Mouse (Mus musculus) lung, postnatal 0 days (tissue): ENCODE measurements around the gene Nkd1.

Experiments
- CTCF ChIP-seq: IDR thresholded peaks from 2 replicates; pipeline ENCODE4 v1.5.1; 2016; ENCODE audit warnings: antibody characterized with exemption, mild to moderate bottlenecking
- EP300 ChIP-seq: IDR thresholded peaks from 2 replicates; pipeline ENCODE4 v1.6.1; 2016; ENCODE audit warnings: antibody characterized with exemption, mild to moderate bottlenecking, control low read depth

DNA sequence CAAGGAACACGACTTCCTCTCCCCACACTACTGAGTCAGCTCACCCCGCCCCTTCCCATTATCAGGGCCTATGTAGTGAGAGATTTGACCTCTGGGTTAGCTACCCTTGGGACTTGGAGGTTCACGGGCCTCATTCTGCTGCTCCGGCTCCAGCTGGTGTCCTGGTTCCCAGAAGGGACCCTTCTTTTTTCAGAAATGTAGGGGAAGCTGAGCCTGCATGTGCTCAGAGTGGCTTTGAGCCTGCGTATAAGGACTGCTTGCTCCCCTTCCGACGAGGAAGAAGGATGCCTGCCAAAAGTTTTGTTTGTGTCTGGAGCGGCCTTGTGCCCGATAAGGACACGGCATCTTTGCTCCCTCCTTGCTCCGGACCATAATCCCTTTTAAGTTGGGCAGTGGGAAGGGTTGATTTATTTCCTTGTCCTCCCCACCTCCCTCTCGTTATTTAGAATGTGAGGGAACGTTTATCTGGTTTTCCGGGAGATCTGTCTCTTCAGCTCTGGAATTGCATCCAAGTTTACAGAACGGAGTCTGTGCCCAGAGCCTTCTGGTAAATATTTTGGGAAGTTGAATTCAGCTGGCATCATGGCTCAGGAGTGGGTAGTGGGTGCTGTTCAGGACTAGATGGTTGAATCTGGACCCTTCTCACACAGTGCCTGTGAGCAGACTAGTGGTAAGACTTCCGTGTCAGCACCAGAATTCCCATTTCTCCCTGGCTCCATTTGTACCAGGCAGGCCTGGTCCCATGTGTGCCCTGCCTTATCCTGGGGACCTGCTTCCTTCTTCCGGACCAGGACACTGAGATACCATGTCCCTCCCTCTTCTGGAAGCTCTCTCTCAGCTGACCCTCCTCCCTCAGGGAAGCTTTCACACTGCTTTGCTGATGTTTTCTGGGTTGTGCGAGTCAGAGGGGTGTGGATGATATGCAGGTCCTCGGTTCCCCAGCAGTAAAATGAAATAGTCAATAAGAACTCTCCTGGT, 17.1 kb downstream of the Nkd1 start:
- TF ChIP-seq CTCF (no peak), EP300 (peak; percentile 90)
